Mouse (Mus musculus): ENCODE measurements around the gene C1qtnf5. TPM values are rescaled to one million over a fixed set of nuclear protein-coding genes. Genes with fewer than 3 reads are reported as not detected.
A peak's percentile ranks its signal among the peaks of the same experiment; 100 is the strongest.

C1qtnf5 gene
- polyA plus RNA-seq, 2 experiments from 2014 or later = not detected

DNA sequence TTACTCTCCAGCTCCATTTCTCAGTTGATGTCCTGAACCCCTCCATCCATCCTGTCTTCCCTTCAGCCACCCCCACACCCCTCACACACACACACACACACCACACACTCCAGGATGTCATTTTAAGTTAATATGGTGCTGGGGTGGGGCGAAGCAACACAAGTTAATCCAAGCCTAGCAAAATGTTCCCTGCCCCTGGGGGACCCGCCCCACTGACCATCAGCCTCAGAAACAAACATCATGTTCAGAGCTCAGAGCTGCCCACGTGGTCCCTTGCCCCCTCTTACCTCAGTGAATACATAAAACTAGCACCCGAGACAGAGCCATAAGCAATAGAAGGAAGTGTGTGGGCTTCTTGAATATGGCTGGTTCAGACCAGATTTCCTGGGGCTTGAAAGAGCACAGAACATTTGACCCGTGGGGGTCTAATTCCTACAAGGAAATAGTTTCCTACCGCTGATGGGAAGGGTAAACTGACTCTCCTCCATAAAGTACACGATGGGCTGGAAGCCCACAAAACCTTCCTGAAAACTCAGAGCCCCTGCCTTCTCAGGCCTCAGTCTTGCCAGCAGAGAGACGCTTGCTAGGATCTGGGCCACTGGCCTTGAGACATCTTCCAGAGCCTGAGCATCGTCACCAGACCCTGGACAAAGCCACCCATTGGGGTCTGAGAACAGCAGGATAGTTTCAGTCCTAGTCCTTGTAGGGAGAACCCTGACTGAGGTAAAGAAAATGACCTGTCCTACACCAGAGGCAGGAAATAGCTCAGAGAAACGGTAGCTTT, 26.9 kb upstream of the C1qtnf5 start:
- no peak for ATAC-seq

DNA sequence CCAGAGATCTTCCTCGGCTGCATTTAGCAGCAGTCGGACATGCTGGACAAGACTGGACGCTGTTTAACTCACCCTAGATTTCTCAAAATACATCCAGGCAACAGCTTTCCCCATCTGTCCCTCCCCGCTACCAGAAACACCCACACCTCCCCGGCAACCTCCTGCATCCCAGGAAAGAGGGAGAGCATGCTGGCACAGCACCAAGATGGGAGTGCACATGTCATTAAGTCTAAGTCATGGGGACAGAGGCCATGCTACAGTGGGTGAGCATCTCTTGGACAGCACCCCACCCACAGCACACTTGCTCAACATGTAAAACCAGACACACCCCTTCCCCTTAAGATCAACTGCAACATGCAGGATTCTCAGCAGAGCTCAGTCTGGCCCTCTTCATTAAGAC, 26.1 kb upstream of the C1qtnf5 start:
- ATAC-seq = no peak

DNA sequence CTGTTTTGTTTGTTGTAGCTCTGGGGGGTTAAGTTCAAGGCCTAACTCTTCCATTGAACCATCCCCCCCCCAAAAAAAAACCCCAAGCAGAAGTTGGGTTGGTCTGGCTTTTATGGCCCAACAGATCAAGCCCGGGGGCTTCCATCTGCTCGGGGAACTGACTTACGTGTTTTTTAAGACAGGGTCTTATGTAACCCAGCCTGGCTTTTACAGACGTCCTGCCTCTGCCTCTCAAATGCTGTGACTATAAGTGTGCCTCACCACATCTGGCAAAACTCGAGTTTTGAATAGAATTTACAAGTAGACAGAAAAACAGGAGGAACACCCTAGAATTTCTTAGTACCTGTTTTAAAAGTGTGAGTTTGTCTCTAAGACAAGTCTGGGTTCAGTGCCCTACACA, 25.5 kb upstream of the C1qtnf5 start:
- ATAC-seq = no peak

GRCm38 (mm10) chr9:44082266-44082665, 24.8 kb upstream of the C1qtnf5 start:
- no peak for ATAC-seq

DNA sequence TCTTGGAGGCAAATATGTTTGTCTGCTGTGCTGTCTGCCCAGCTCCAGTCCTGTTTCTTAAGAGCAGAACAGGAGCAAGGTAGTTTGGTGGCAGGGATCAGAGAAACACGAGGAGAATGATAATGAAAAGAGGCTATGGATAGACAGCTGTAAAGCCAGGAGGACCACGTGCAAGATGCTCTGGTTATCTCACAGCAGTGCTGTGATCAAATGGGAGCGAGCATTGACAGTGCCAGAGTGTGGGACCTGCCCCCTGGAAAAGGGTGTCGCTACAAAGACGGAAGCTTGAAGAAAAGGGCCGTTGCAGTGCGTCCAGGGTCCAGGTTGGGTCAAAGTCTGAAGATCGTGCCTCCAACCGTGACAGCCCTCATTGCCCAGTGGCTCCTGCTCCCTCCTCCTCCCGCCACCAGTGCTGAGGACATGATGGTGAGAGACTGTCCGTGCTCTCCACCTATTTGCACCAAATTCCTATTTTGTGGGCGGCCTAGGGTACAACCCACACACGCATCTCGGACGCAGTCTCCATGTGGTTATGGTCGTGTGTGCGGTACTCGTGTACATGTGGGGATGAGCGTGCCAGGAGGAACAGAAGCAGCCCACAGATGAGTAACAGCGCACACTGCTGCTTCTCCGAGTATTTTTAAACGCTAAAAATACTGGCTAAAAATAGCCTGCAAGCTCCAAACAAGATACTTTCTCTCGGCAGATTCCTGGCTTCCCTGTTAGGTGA, 23.5 kb upstream of the C1qtnf5 start:
- no peak for ATAC-seq

- ATAC-seq = peak; percentile 51
Observed at GRCm38 (mm10) chr9:44084236-44084635, 22.8 kb upstream of the C1qtnf5 start.

DNA sequence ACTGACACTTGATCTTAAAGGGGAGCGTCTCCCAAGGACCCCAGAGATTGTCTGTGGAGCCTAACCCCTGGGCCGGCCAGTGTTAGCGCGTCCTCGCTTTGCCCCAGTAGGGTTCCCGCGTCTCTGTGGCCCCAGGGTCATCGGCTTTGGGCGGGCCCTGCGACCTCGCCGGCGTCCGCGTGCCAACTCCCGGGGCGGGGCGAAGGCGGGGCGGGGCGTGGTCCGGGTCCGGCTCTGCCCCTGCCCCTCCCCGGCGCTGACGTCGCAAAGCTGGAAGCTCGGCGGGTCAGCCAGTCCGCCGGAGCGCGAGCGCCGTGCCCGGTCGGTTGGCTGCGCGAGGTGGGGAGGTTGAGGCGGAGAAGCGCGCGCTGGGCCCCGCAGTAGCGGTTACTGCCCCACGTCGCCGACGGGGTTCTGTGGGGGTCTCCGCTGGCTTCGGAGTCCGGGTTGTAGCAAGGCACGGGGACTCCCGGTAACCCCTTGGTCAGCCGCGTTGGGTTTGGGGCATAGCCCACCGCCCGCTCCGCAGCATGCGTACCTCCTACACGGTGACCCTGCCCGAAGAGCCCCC, 22.3 kb upstream of the C1qtnf5 start:
- ATAC-seq = peak; percentile 62

DNA sequence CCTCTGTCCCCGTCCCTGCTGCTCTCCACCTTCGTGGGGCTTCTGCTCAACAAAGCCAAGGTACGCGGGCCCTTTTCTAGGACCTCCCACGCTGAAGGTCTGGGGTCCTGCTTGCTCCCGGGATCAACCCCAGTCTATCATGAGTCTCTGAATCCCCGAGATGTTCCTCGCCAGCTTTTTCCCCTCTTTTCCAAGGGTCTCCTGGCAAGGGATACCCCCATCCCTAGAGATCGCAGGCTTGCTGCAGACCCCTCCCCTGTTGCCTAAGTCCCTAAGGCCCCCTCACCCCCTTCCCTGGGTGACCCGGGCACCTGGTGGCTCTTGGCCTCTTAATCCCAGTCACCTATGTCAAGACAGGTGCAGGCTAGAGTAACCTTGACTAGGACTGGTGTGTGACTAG, 21.8 kb upstream of the C1qtnf5 start:
- no peak for ATAC-seq

GRCm38 (mm10) chr9:44085741-44086665, 21.0 kb upstream of the C1qtnf5 start:
- ATAC-seq = no peak

DNA sequence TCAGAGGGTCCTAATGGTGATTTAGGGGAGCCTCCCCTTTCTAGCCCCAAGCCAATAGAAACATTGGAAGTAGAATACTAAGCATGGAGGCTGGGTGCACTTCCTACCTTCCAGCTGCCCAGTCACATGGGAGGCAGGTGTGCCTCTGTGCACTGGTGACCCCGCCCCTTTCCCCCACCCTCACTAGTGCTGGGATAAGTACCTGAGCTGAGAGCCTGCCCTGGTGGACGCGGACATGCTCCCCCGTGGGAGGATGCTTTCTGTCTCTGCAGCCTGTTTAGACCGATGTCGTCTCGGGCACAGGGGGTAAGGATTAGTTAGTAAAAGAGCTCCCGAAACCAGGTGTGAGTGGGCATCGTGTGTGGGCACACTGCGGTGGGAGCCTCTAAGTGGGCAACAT, 20.1 kb upstream of the C1qtnf5 start:
- no peak for ATAC-seq

DNA sequence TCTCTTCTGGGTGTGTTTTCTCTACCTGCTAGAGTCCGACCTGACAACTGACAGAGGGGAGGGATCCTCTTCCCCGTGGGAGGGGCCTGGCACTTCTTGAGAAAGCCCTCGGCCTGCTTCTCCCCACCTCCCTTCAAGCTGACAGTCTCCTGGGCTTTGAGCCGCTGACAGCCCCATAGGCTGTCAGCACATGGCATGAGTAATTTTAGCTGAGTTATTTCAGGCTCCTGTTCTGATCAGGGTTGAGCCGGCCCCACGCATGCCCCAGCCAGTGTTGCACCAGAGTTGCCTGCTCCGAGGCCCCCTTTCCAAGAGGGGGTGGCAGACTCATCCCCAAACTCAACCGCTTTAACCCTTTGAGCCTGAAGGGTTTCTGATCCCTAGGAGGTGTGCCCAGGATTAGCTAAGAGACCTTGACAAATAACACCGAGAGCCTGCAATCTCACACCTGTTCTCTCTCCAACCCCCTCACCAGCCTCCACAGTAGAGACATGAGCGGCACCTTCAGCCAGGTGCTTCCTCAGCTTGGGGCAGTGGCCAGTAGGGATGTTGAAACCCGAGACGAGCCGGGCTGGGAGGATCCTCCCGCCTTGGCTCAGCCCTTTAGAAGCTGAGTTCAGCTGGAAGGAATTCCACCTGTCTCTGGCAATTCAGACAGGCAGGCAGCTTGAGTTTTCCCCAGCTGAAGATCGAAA, 19.1 kb upstream of the C1qtnf5 start:
- no peak for ATAC-seq

DNA sequence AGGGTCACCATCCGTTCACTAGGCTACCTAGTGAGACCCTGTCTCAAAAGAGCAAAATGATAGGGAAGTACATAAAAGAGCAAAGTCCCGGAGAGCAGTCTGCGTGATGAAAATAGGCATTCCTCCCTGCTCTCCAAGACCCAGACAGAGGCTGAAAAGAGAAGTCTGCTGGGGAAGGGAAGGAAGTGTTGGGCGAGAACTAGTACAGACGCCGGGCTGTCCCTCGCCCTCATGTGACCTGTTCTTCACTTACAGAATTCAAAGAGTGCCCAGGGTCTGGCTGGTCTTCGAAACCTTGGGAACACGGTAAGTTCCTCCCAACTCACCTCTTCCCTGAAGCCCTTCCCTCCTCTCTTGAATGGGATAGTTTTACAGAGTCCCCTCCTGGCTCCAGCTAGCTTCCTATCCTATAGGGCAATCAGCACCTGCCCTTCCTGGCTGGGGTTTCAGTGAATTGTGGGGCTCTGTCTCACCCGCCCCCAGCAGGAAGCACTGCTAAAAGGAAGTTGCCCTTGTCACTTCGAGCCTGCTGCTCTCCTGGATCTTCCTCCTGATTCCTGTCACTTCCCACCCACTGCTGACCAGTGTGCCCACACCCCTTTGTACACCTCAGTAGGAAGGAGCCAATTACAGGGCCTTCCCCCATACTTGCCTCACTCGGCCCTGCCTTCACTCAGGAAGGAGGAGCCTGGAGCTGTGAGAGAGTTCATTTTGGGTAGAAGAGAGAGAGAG, 18.0 kb upstream of the C1qtnf5 start:
- ATAC-seq = peak; percentile 33

DNA sequence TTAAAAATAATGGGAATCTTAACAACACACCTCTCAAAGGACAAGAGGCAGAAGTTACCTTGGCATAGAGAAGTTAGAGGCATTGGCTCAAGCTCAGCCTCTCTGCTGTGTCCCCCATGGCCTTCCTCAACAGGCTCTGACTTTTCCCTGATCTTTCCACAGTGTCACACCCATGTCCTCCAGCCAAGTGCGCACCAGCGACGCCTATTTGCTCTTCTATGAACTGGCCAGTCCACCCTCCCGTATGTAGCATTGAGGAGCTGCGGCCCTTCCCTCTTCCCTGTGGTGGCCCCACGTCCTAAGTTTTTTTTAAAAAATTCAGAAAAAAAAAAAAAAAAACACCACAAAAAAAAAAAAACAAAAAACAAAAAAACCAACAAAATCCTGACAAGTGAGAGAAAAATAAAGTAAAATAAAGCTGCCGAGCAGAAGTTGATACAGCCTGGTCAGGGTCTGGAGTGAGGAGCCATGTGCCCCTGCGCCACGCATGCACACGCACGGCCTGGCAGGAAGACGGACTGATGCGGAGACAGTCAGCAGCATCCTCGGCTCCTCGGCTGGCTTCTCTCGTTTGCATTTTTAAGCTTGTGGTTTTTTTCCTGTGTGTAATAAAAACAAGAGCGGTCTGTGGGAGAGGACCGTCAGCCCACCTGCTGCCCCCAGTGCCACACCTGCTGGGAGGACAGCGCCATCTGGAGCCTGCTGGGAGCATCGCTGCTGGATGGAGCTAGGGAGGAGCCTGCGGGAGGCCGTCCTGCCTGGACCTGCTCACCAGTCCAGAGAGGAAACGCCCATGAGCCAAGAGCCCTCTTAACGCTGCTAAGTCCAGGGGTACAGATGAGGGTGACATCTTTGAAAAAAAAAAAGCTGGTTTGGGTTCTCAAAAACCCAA, 13.2 kb upstream of the C1qtnf5 start:
- ATAC-seq = peak; percentile 39

DNA sequence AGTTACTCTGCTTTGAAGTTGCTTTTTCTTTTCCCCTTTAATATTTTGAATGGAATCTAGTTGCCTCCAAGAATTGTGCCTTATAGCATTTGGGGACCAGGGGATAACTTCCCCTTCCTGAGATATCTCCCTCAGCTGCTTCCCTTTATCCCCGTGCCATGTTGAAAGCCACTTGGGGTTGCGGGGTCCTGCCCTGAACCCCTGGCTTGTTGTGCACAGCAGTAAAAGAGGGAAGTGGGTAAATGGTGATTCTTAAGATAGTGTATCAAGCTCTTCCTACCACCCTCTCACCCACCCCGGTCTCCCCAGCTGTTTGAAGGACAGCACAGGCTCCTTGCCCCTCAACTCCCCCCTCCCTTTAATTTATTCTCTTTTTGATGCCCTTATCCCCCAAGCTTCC, 12.3 kb upstream of the C1qtnf5 start:
- ATAC-seq = no peak

DNA sequence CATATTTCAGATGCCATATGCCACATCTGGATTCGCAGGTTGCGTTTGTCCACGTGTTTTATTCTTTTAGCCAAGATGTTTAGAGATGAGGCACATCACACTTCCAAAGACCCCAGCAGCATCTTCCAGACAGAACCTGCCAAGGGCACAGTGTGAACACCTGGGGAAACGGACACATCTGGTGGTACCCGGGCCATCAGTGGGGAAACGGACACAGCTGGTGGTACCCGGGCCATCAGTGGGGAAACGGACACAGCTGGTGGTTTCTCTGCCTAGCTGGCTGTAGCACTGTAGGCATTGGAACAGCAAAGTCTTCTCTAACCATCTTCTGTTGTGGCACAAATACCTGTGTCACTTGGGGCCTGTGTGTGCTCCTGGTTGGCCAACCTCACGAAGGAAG, 11.3 kb upstream of the C1qtnf5 start:
- ATAC-seq = no peak

- ATAC-seq = no peak
Observed at GRCm38 (mm10) chr9:44096536-44096935, 10.5 kb upstream of the C1qtnf5 start.

DNA sequence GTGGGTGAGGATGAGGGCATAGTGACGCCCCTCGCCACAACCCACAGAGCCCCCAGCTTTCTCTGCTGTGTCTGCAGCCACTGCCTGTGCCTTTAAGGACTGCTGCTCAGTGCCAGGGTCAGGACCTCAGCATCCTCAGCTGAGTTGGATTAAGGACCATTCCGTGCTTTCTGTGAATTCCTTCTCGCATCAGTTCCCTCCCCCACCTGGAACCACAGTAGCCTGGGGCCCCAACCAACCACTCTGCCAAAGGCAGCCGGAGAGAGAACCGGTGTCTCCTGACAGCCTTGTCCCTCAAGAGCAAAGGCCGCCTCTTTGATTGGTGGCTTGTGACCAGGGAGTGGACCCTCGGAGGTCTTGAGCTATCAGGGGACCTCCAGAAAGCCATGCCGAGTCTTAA, 5.6 kb upstream of the C1qtnf5 start, which contains the start of gene Mfrp:
Gene Mfrp (plus strand): TSS at position 240 of the 400 bp plus-strand sequence.
- no peak for ATAC-seq

GRCm38 (mm10) chr9:44104881-44105280, 2.2 kb upstream of the C1qtnf5 start:
- ATAC-seq = no peak

GRCm38 (mm10) chr9:44105781-44106180, 1.3 kb upstream of the C1qtnf5 start:
- ATAC-seq = no peak

- no peak for ATAC-seq
Observed at GRCm38 (mm10) chr9:44106182-44106581, 863 bp upstream of the C1qtnf5 start.

All from CD4-positive, CD25-positive, alpha-beta regulatory T cell, adult 4 months (primary cell).